Mouse (Mus musculus) heart, embryonic 12.5 days (tissue): Measurements from ENCODE around the gene Hmgcs1. TPM values are rescaled to one million over a fixed set of nuclear protein-coding genes. Genes with fewer than 3 reads are reported as not detected.

ENCODE experiments used
- ATAC-seq: fragments of 200-750 bp; cut with Nextera tagmentation; 2 replicates; pipeline ENCODE4 v1.8.0; 2017; ENCODE audit warnings: moderate TSS enrichment, moderate library complexity; ENCODE audit not compliant: insufficient number of reproducible peaks, low FRiP score
- H3K27ac ChIP-seq: fragments of 300-500 bp; sonication (generic); 2 replicates; pipeline ENCODE4 v1.5.1; 2016; ENCODE audit warnings: mild to moderate bottlenecking, moderate library complexity; ENCODE audit not compliant: poor library complexity, severe bottlenecking
- H3K27me3 ChIP-seq: fragments of 300-500 bp; sonication (generic); replicated peaks from 2 replicates; pipeline ENCODE4 v1.6.1; 2016; ENCODE audit warnings: mild to moderate bottlenecking, moderate library complexity
- H3K36me3 ChIP-seq: fragments of 300-500 bp; sonication (generic); 2 replicates; pipeline ENCODE4 v1.6.1; 2016; ENCODE audit warnings: mild to moderate bottlenecking, moderate library complexity
- H3K4me1 ChIP-seq: fragments of 300-500 bp; sonication (generic); replicated peaks from 2 replicates; pipeline ENCODE4 v1.6.1; 2016; ENCODE audit warnings: mild to moderate bottlenecking
- H3K4me2 ChIP-seq: fragments of 300-500 bp; sonication (generic); 2 replicates; pipeline ENCODE4 v1.6.1; 2016; ENCODE audit warnings: mild to moderate bottlenecking, moderate library complexity
- H3K4me3 ChIP-seq: fragments of 300-500 bp; sonication (generic); 2 replicates; pipeline ENCODE4 v1.5.1; 2016; ENCODE audit warnings: mild to moderate bottlenecking
- H3K9ac ChIP-seq: fragments of 300-500 bp; sonication (generic); 2 replicates; pipeline ENCODE4 v1.6.1; 2016; ENCODE audit warnings: mild to moderate bottlenecking, moderate library complexity
- H3K9me3 ChIP-seq: fragments of 300-500 bp; sonication (generic); replicated peaks from 2 replicates; pipeline ENCODE4 v1.6.1; 2016; ENCODE audit warnings: mild to moderate bottlenecking, moderate library complexity
- WGBS: fragments of 180-500 bp; shearing (Covaris S2); methylation state at CpG from one replicate; pipeline ENCODE4 v1.1.7; 2016; 5-methylcytosine and 5-hydroxymethylcytosine counted together
- polyA plus RNA-seq: library from polyadenylated mRNA; unstranded; fragments of >200 nt; fragmentation: Nextera tagmentation; extraction: Ambion mirVana; gene quantifications from 2 replicates; pipeline ENCODE4 v1.2.1, GENCODE M21; 2016

Gene Hmgcs1
- polyA plus RNA-seq, 1 experiment from 2014 or later = 111 TPM

DNA sequence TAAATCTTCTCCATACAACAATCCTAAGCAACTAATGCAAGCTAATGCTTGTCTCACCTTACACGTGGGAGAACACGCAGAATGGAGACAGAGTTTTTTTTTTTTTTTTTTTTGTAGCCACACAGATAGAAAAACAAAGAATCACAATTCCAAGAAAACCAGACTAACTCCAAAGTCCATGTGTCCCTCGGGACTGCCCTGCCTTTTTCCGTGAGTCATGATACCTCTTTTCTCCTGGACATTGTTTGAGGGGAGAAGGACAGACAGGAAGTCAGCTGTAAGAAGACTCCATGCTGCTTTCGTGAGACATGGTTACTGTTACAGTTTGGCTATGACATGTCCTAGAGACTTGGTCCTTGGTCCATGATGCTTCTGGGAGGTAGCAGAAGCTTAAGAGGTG is 33.2 kb downstream of the Hmgcs1 start:
- no peak overlapping the region for H3K27ac ChIP-seq
- peaks cover 5% of the 10 kb centered on the region; the same call in 1 of the 2 replicates for H3K4me1 ChIP-seq
- no peak overlapping the region for H3K9ac ChIP-seq
- no peak for ATAC-seq
- no peaks in the 10 kb centered on the region for H3K36me3 ChIP-seq
- no peak overlapping the region for H3K4me2 ChIP-seq
- no peak overlapping the region for H3K4me3 ChIP-seq
- no peaks in the 10 kb centered on the region for H3K27me3 ChIP-seq
- 68% methylated on average over 5 of the region's 5 CpGs for WGBS
- H3K9me3 ChIP-seq = no peaks in the 10 kb centered on the region

DNA sequence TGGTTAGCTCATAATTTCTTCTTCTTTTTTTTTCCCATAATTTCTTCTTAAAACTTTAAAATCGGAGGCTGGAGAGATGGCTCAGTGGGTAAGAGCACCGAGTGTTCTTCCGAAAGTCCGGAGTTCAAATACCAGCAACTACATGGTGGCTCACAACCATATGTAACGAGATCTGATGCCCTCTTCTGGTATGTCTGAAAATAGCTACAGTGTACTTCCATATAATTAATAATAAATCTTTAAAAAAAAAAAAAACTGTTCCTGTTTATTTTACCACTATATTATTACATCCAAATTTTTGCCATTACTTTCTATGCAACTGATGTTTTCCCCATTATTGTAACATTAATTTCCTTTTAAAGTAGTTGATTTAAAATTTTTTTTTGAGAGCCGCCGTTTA is 34.4 kb downstream of the Hmgcs1 start:
- H3K4me3 ChIP-seq = no peak overlapping the region
- no peak for ATAC-seq
- H3K9me3 ChIP-seq = no peaks in the 10 kb centered on the region
- H3K9ac ChIP-seq = no peak overlapping the region
- WGBS = 82% methylated on average over 7 of the region's 7 CpGs
- H3K4me2 ChIP-seq = no peak overlapping the region
- peaks cover 5% of the 10 kb centered on the region; the same call in 1 of the 2 replicates for H3K4me1 ChIP-seq
- H3K27me3 ChIP-seq = no peaks in the 10 kb centered on the region
- no peaks in the 10 kb centered on the region for H3K36me3 ChIP-seq
- no peak overlapping the region for H3K27ac ChIP-seq

DNA sequence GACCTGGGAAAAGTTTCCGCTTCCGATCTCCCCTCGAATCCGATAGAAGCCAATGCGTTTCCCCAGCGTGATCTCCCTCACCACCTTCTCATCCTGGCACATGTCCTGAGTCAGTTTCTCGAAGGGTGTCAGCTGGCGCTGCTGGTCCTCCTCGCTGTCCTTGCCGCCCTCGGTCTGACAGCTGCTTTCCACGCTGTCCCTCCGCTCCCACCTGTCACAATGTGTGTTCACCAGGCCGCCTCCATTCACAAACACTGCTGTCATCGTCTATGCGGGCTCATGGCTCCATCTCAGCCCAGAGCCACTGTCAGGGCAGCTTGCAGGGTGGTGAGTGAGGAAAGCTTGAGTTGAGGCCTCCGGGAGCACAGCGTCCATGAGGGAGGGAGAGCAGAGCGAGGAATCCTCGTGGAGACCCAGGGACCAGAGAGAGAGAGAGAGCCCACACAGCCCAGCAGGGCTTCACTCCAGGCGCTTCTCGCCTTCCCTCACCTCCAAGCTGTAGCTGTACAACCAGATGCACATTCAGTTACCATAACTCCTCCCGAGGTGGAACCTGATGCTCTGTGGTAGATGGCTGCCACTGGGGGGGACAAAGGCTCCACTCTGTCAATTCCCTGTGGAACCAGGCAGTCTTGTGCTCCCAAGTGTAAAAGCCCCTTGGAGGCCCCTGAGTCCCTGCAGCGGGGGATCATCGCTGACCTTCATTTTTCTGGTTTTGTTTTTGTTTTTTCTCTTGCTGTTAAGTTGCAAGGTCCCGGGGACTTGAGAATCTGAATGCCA is 37.6 kb downstream of the Hmgcs1 start:
- H3K36me3 ChIP-seq = no peaks in the 10 kb centered on the region
- H3K9ac ChIP-seq = peak overlapping the region; percentile 41; the same call in 1 of the 2 replicates
- H3K27ac ChIP-seq = no peak overlapping the region
- H3K4me1 ChIP-seq = peaks cover 5% of the 10 kb centered on the region; the same call in 1 of the 2 replicates
- 54% methylated on average over 26 of the region's 26 CpGs for WGBS
- H3K4me2 ChIP-seq = peak overlapping the region; percentile 55
- no peaks in the 10 kb centered on the region for H3K27me3 ChIP-seq
- no peak for ATAC-seq
- 0 out of 2 replicates have a peak overlapping the region, but pooled peaks have one; percentile 5 for H3K4me3 ChIP-seq
- no peaks in the 10 kb centered on the region for H3K9me3 ChIP-seq

GRCm38 (mm10) chr13:119729406-119729805 is 39.2 kb downstream of the Hmgcs1 start:
- no peaks in the 10 kb centered on the region for H3K27me3 ChIP-seq
- no peak for ATAC-seq
- 76% methylated on average over 7 of the region's 7 CpGs for WGBS

GRCm38 (mm10) chr13:119731448-119731847 is 41.3 kb downstream of the Hmgcs1 start:
- no peak overlapping the region for H3K9ac ChIP-seq
- H3K4me3 ChIP-seq = no peak overlapping the region
- 79% methylated on average over 6 of the region's 6 CpGs for WGBS
- no peaks in the 10 kb centered on the region for H3K27me3 ChIP-seq
- H3K4me2 ChIP-seq = no peak overlapping the region
- H3K27ac ChIP-seq = no peak overlapping the region
- H3K9me3 ChIP-seq = no peaks in the 10 kb centered on the region
- no peaks in the 10 kb centered on the region for H3K36me3 ChIP-seq
- peaks cover 5% of the 10 kb centered on the region; the same call in 1 of the 2 replicates for H3K4me1 ChIP-seq
- ATAC-seq = no peak

More at GRCm38 (mm10) chr13:119729406-119729805, 39.2 kb downstream of the Hmgcs1 start:
- Histone ChIP-seq H3K27ac (no peak overlapping the region), H3K4me2 (no peak overlapping the region), H3K4me3 (no peak overlapping the region), H3K4me1 (peaks cover 5% of the 10 kb centered on the region; the same call in 1 of the 2 replicates), H3K9ac (no peak overlapping the region), H3K36me3 (no peaks in the 10 kb centered on the region), H3K9me3 (no peaks in the 10 kb centered on the region)

DNA sequence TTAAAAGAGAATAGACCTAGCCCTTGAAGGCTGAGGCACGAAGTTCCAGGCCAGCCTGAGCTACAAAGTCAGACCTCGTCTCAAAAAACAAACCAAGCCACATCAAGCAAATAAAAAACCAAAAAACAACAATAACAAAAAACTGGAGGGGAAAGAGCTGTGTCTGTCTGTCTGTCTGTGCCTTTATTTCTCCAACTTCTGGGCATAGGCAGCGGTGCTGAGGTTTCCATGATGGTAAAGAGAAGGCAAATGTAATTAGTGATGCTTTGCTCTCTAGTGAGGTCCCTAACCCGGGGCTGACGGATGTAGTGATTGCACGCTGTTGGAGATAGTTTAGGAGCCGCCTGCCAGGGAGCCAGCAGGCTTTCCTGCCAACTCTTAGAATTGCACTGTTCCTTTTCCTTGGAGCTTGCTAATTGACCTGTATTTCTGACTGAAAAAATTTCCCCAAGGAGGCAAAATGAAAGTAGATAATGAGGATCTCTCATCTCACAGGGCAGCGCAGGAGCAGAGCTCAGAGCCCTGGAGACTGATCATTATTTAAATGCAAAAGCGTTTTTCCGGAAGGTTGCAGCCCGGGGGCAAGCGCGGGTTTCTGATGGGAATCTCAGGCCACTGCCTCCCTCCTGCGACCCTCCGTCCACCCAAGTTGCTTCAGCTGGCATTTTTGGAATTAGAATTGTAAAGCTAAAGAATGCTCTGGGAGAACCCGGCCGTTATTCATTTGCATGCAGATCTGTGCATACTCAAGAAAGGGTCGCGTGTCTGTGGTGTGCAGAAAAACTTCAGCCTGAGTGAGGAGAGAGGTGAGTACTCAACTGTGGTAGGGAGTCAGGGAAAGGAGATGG is 51.4 kb downstream of the Hmgcs1 start:
- peak overlapping the region; percentile 58 for H3K9ac ChIP-seq
- peak overlapping the region; percentile 36 for H3K4me3 ChIP-seq
- 7% methylated on average over 19 of the region's 19 CpGs for WGBS

GRCm38 (mm10) chr13:119742711-119743415 is 52.7 kb downstream of the Hmgcs1 start:
- 73% methylated on average over 6 of the region's 6 CpGs for WGBS
- H3K4me1 ChIP-seq = peaks cover 9% of the 10 kb centered on the region; the same call in 1 of the 2 replicates

More for the DNA sequence above, 51.4 kb downstream of the Hmgcs1 start:
- ATAC-seq = no peak
- Histone ChIP-seq H3K9me3 (no peaks in the 10 kb centered on the region), H3K36me3 (no peaks in the 10 kb centered on the region), H3K4me2 (peak overlapping the region; percentile 71), H3K27ac (no peak overlapping the region), H3K4me1 (peaks cover 9% of the 10 kb centered on the region; the same call in 1 of the 2 replicates), H3K27me3 (no peaks in the 10 kb centered on the region)

DNA sequence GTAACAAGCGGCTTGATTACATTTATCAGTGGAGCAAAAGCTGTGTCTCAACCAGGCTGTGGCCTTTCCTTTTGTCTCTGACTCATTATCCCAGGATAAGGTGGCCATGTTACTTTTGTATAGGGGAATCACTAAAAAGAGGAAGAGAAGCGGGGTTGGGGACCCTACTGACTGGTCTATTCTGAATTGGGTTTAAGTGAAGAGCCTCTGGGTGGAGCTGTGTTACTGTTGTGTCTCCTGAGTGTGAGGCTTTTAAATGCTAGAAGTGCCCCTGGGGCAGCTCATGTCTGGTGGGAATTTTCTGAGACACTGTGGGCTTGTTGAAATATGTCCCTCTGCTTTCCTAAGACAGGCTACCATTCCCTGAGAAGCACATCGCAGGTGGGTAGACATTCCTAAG is 53.3 kb downstream of the Hmgcs1 start:
- Histone ChIP-seq H3K4me1 (peaks cover 9% of the 10 kb centered on the region; the same call in 1 of the 2 replicates), H3K4me2 (no peak overlapping the region), H3K27ac (no peak overlapping the region), H3K27me3 (no peaks in the 10 kb centered on the region), H3K9me3 (no peaks in the 10 kb centered on the region; the same call in 1 of the 2 replicates), H3K9ac (no peak overlapping the region), H3K36me3 (no peaks in the 10 kb centered on the region), H3K4me3 (no peak overlapping the region)
- 71% methylated on average over 3 of the region's 3 CpGs for WGBS
- no peak for ATAC-seq

More at GRCm38 (mm10) chr13:119742711-119743415, 52.7 kb downstream of the Hmgcs1 start:
- H3K27ac ChIP-seq = no peak overlapping the region
- no peak overlapping the region for H3K9ac ChIP-seq
- no peak overlapping the region for H3K4me2 ChIP-seq
- H3K4me3 ChIP-seq = no peak overlapping the region
- H3K36me3 ChIP-seq = no peaks in the 10 kb centered on the region
- H3K9me3 ChIP-seq = no peaks in the 10 kb centered on the region
- ATAC-seq = no peak
- H3K27me3 ChIP-seq = no peaks in the 10 kb centered on the region

DNA sequence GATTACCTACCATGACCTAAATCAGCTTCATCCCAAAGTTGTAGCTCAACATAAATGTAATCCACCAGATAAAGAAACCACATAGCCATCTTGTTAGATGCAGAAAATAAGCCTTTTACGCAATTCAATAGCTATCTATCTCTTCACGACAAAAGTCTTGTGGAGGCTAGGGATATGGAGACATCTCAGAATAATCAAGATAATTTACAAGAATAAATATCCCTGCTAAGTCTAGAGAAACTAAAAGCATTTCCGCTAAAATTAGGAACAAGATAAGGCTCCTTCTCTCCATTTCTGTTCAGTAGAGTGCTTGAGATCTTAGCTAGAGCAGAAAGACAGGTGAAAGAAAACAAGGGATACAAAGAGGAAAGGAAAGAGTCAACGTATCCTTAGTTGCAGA is 56.8 kb downstream of the Hmgcs1 start:
- Histone ChIP-seq H3K4me1 (0 out of 2 replicates have a peak, but pooled peaks cover 1% of the 10 kb centered on the region), H3K4me2 (no peak overlapping the region), H3K9ac (no peak overlapping the region), H3K9me3 (no peaks in the 10 kb centered on the region; the same call in 1 of the 2 replicates), H3K27ac (no peak overlapping the region), H3K27me3 (no peaks in the 10 kb centered on the region), H3K36me3 (no peaks in the 10 kb centered on the region), H3K4me3 (no peak overlapping the region)
- 69% methylated on average over 4 of the region's 4 CpGs for WGBS
- no peak for ATAC-seq

DNA sequence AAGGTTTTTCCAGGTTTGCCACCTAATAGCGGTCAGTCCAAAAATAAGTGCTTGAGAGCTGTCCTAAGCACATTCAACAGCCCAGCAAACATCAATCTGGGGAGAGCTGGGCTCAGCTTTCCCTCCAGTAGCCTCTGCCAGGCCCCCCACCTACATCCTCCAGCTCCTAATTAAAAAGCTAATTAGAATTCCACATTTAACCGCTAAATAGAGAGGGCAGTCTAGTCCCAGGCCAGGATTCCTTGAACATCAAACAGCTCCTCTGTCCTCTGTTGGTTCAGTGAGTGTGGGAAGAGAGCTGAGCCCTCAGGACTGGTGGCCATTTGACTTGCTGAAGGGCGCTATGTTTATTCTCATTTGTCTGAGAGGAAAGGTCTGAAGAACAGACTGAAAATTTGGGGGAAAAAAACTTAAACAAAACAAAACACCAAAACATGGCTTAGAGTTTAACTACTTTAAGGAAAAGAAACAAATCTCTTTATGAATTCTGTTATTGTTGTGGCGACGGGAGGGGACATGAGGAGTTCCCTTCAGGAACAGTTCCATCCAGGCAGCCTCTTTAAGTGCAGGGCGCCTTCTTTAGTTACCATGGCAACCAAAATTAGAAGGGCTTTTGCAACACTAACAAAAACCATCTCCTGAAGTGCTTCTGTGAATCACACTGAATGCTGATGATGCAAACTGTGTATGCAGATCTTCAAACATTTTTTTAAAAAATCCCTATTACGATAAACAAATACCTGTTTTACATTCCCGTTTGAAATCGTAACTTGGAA is 63.9 kb downstream of the Hmgcs1 start:
- H3K9me3 ChIP-seq = no peaks in the 10 kb centered on the region
- H3K4me2 ChIP-seq = no peak overlapping the region; the same call in 1 of the 2 replicates
- no peak overlapping the region for H3K27ac ChIP-seq
- no peak overlapping the region for H3K4me3 ChIP-seq
- no peaks in the 10 kb centered on the region for H3K27me3 ChIP-seq
- H3K36me3 ChIP-seq = peaks cover under 1% of the 10 kb centered on the region; the same call in 1 of the 2 replicates
- no peak overlapping the region for H3K9ac ChIP-seq
- no peak for ATAC-seq
- peaks cover 8% of the 10 kb centered on the region; the same call in 1 of the 2 replicates for H3K4me1 ChIP-seq
- WGBS = 65% methylated on average over 9 of the region's 9 CpGs
